Mouse (Mus musculus) thymus, postnatal 10 days (tissue): ENCODE results near the gene Myo7a.

Experiments
- DNase-seq, 2 experiments: peaks; one replicate each; pipeline ENCODE4 v3.0.0; 2021; ENCODE audit warnings: low spot score in 2 of 2

Gene Myo7a

GRCm38 (mm10) chr7:98142648-98143047, 23.3 kb upstream of the Myo7a start:
- DNase-seq = no peak

DNA sequence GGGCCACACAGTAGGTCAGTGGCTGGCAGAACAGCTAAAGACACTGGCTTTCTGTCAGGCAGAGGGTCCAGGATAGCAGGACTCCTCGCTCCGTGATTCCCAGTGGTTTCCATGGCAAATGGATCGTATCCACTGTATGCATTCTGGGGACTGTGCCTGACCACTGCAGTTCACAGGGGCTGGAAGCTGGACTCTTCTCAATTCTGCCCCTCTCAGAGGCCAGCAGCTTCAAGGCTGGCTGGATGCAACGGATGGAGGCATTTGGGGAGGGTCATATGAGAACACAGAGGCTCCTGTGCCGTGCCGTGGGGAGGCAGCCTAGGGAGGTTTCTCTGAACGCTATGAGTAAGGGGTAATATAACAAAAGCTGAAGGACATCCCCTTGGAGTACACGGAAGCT, 22.9 kb upstream of the Myo7a start:
- DNase-seq = no peak

DNA sequence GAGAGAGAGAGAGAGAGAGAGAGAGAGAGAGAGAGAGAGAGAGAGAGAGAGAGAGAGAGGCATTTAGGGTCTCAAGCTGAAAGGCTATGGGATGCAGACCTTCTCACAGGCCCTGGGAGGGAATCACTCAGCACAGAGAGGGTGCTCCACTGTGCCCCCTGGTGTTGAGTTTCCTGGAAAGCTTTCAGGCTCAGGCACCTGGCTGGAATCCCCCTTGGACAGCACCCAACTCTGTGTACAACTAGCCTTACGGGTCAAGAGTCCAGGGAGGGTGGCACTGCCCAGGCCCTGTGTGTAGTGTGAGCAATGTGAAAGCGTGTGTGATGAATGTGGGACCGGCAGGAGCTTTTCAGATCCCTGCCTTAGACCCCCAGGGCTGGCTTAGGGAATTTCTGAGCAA, 21.9 kb upstream of the Myo7a start:
- DNase-seq = peak in 1 of 2 experiments; percentile 36

GRCm38 (mm10) chr7:98140597-98140996, 21.3 kb upstream of the Myo7a start:
- DNase-seq = no peak

DNA sequence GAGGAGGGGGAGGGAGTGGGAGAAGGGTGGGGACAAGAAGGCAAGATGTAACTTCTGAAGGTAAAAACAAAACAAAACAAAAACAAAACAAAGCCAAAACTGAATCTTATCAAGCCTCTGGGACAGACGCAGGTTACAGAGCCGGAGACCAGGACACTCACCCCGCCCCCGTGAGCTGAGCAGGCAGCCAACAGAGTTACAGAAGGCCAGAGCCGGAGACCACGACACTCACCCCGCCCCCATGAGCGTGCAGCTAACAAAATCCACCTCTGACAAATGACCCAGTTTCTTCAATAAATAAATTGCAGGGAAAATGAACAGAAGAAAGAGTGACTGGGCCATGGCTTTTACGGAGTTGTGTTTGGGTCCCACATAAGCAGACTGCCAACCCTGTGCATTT, 19.9 kb upstream of the Myo7a start:
- DNase-seq = no peak

DNA sequence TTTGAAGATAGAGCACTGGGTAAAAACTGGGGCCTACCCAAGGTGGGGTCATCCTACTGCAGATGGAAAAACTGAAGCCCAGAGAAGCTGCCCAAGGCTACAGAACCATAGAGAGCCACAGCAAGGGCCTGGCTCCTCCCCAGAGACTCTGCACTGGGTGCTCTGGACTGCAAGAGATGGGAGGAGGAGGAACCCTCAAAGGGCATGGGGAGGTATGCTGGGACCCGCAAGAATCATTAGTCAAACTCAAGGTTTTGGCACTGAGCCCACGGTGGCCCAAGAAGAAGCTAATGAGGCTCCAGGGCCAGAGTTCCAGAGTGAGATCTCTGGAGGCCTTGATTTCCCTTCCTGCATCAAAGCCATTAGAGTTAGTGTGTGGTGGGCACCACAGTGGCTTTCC, 18.7 kb upstream of the Myo7a start:
- no peak for DNase-seq

- no peak for DNase-seq
Measured at GRCm38 (mm10) chr7:98137583-98137982, 18.3 kb upstream of the Myo7a start.

- DNase-seq = no peak
Measured at GRCm38 (mm10) chr7:98131751-98132150, 12.4 kb upstream of the Myo7a start.

DNA sequence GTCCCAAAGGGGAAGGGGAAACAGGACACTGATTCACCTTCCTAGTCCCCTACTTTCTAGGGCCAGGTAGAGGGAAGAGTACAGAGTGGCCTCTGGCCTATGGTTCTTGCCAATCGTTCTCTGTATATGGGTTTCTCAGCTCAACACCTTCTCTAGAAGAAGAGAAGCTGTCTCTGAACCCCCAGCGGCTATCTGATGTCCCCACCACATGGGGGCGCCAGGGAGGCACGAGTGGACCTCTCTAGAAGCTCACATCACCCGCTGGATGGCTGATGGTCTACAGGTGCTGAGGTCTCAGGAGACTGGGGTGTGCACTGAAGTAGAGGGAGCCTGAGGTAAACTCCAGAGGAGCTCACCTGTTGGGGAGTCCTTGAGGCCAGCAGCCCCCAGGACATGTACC, 6.1 kb upstream of the Myo7a start:
- DNase-seq = peak in 1 of 2 experiments; percentile 66

- DNase-seq = no peak
Measured at GRCm38 (mm10) chr7:98124701-98125100, 5.4 kb upstream of the Myo7a start.

DNA sequence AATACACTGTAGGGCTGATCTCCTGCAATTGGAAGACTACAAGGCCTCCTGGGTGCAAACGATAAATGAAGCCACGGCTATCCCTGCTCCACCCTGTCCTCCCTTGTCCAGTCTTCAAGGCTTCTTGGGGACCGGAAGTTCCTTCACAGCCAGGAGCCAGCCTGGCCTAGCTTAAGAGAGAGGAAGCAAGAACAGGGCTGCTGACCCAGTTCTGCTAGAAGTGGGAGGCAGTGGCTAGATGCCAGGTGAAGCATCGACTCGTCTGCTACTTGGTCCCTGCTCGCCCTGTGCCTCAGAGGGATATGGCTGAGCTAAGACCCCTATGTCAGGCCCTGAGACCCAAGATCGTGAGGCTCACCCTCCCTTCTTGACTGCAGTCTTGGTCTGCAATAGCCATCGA, 2.3 kb upstream of the Myo7a start:
- DNase-seq = no peak

DNA sequence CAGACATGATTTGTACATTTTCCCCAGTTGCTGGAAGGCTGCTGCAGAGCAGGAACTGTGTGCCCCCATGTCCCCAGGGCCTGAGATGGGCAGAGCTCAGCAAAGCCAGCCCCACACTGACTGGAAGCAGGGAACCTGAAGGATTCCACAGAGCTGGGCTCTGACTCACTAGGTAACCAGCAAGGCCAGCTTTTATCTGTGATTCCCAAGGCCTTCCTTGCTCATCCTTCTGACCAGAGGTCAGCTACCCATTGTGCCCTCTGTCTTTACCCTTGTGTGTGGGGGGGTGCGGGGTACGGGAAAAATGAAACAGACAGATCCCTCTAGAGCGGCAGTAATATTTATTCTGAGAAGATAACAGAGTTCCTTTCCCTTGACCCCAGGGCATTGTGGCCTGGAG, 1.9 kb upstream of the Myo7a start:
- no peak for DNase-seq

DNA sequence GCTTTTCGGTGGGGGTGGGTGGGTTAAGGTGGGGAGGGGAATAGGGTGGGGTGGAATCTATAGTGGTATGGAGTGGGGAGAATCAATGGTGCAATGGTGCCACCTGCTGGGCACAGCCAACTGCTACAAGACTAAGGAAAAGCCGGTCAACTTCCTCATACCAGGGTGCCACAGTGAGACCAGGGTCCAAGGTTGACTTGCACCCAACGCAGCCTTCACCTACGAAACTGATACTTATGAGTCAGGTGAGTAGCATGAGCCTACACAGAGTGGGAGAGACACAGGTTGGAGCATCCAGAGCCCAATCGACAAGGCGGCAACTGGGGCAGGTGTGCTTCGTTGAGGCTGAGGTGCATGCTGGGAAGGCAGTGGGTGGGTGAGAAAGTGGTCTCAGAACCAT, 1.0 kb upstream of the Myo7a start:
- DNase-seq = peak; percentile 47 to 75

DNA sequence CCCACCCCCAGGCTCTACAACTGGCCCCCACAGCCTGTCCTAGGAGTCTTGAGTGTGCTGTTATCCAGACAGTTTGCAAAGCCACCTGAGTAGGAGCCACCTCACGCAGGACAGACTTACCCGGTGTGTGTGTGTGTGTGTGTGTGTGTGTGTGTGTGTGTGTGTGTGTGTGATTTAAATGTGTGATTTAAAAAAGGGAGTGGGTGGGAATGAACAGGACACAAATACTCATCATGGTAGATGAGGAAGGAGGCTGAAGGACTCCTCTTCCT, 573 bp upstream of the Myo7a start:
- no peak for DNase-seq

DNA sequence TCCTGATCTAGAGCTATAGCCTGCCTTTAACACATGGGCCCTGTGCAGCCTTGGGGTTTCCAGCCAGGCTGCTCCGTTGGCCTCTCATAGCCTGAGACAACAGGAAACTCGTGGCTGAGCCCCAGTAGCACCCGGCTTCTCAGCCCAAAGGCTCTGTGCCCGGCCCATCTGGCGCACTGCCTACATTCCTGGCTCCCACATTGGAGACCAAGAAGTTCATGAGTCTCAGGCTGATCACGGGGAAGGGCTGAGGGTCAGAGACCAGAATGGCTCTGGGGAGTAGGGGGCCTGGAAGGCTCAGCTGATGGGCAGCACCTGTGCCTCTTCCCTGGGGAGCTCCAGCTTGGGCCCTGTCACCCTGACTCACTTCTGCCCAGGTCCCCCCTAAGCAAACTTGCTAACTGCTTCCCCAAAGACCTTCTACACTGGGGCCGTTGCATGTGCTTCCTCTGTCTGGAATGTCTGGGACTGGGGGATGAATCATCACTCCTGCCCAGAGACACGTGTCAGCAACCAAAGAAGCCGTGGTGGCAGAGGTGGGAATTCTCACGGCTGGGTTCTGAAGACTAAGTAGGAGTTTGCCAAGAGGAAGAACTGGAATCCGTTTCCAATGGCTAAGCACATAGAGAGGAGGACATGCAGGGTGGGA, 2.2 kb downstream of the Myo7a start:
- no peak for DNase-seq

GRCm38 (mm10) chr7:98114656-98115055, 4.7 kb downstream of the Myo7a start:
- DNase-seq = no peak

- no peak for DNase-seq
Measured at GRCm38 (mm10) chr7:98111233-98111632, 8.1 kb downstream of the Myo7a start.

- no peak for DNase-seq
Measured at GRCm38 (mm10) chr7:98109771-98110170, 9.6 kb downstream of the Myo7a start.

DNA sequence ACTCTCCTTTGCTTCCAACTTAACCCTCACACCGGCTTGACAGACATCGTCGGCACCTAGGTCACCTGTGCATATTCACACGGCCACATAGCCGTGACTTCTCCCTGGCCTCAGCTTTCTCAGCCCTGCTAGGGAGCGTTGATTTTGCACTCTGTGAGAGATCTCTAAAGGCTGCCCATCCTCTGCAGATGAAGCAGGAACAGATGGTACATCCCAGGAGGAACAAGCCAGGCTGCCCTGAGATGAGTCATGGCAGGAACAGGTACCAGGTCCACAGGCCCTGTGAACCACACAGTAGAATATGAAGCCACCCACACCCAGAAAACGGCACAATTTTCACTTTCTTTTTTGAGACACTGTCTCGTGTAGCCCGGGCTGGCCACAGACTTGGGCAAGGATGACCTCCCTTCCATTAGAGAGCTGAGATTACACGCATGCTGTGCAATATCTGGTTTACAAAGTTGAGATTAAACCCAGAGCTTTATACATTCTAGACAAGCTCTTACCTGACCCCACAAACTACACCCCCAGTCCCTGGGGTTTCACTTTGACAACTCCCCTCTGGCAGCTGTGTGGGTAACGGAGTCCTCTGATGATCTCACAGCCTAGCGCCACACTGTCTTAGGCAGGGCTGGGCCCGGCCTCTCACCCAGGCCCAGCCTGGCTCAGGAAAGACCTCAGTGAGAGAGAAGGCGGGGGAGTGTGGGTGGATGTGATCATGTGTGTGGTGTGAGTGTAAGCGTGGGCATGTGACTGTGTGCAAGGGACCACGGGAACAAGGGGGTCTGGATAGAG, 10.5 kb downstream of the Myo7a start:
- DNase-seq = no peak

- DNase-seq = no peak
Measured at GRCm38 (mm10) chr7:98106272-98106671, 13.1 kb downstream of the Myo7a start.

DNA sequence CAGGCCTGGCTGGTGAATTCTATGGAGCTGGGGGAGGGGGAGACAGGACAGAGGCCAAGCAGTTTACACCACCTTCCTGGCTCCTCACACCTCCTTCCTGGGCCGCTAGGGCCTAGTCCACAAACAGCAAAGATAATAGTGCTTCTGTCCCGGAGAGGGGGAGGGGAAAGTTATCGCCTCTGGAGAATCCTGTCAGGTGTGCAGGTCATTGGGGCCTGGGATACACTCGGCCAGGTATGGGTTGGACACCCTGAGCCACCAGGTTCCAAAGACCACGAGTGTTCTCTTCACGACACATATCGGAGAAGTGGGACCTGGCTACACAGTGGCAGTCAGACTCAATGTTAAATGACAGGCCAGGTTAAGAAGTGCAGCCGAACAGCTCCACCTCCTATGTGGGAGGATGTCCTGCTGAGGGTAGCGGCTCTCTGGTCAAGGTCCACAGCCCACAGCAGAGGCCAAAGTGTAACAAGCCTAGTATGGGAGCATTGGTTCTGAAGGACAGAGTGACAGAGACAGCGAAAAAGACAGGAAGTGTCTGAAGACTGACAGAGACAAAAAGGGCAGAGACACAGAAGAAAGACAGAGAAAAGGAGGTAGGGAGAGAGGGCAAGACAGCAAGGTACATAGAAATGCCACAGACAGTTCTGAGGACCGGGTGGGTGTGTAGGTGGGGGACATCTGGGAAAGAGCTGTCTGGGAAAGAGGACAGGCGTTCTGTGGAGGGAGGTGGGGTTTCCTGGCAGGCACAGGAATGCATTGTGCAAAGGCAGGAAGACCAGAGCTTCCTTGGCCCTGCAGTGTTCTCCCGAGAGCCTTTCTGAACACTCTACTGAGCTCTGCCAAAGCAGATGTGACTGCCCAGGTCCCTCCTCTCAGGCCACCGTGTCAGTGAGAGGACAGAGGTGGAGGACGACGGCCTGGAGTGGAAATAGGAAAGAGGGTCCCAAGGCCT, 14.6 kb downstream of the Myo7a start:
- DNase-seq = no peak

GRCm38 (mm10) chr7:98103942-98104292, 15.4 kb downstream of the Myo7a start:
- DNase-seq = no peak
